7 mouse cellular contexts compared by ENCODE assay signal in the genomic region with DNA sequence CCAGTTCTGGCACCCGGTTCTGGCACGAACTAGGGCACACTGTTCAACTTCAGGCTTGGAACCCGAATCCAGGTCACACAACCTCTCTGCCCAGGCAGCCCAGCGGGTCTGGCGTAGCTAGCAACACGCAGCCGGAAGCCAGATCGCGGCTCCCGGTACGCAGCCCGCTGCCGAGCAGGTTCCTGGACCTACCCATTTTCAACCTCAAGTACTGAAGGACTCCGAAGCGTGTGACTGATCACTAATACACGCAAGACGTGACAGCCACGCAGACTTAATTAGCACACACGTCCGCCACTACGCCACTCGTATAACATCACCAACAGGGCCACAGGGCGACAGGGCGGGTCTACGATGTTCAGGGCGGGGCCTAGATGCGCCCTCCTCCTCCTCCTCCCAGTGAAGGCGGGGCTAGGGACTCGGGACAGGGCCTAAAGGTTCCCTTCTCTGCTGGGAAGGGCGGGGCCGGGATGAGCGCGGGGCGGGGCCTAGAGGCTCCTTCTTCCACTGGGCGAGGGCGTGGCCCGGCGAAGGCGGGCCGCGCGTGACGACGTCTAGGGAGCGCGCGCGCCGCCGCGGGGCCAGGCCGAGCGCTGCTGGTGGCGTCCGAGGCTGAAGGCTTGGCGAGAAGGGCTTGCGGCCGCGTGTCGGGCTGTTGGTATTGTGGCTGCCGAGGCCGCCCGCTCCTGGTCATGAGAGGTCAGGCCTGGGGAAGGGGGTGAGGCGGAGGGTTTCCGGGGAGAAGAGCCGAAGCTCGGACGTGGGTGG. TPM values are rescaled to one million over a fixed set of nuclear protein-coding genes. Genes with fewer than 3 reads are reported as not detected.
DNase-seq lines count a peak whose midpoint lies in the region; ATAC-seq lines count a peak whose summit lies in the region.

Gene Rnft1 (plus strand): TSS at position 557 of the 768 bp plus-strand sequence.

- peak; percentile 98 for ATAC-seq in intestine, embryonic 16.5 days
- ATAC-seq in midbrain, embryonic 11.5 days (ENCODE audit: low FRiP score), result peak; percentile 98

- H3K4me1 ChIP-seq in intestine, embryonic 16.5 days (ENCODE audit: control insufficient read depth, insufficient read depth, low read length), result peaks cover 9% of the 10 kb centered on the region
- H3K4me1 ChIP-seq in midbrain, embryonic 11.5 days (ENCODE audit: control insufficient read depth, insufficient read depth, low read length), result peaks cover 7% of the 10 kb centered on the region

- no peaks in the 10 kb centered on the region for H3K36me3 ChIP-seq in intestine, embryonic 16.5 days (ENCODE audit: control insufficient read depth, insufficient read depth, low read length)
- H3K36me3 ChIP-seq in midbrain, embryonic 11.5 days (ENCODE audit: control insufficient read depth, insufficient read depth, low read length), result no peaks in the 10 kb centered on the region

- no peaks in the 10 kb centered on the region for H3K27me3 ChIP-seq in intestine, embryonic 16.5 days (replicated peaks; ENCODE audit: control insufficient read depth, insufficient read depth, low read length)
- H3K27me3 ChIP-seq in midbrain, embryonic 11.5 days (ENCODE audit: control insufficient read depth, insufficient read depth, low read length), result no peaks in the 10 kb centered on the region

- WGBS in intestine, embryonic 16.5 days, result under 1% methylated on average over 68 of the region's 68 CpGs
- WGBS in midbrain, embryonic 11.5 days, result under 1% methylated on average over 68 of the region's 68 CpGs

- DNase-seq in adrenal gland, adult 8-10 months, result peak; percentile 98
- DNase-seq in embryo, embryonic 9.5 days (ENCODE audit: extremely low spot score), result peak; percentile 100
- peak; percentile 97 to 99 for DNase-seq in gastrocnemius, postnatal 4 days (ENCODE audit: low spot score in 2 of 2)
- DNase-seq in left cerebral cortex, postnatal 36 days (ENCODE audit: low spot score in 2 of 2), result peak; percentile 96 to 97
- peak; percentile 100 for DNase-seq in midbrain, embryonic 11.5 days (ENCODE audit: low spot score, missing footprints)
- peak; percentile 97 for DNase-seq in skeletal muscle tissue, adult 2 months (ENCODE audit: low read depth, low spot score)

- H3K4me3 ChIP-seq in intestine, embryonic 16.5 days (ENCODE audit: low read length), result peak within 1 kb of the TSS; percentile 69
- H3K4me3 ChIP-seq in midbrain, embryonic 11.5 days (ENCODE audit: low read depth, low read length), result peak within 1 kb of the TSS; percentile 59

- H3K27ac ChIP-seq in intestine, embryonic 16.5 days (ENCODE audit: low read length), result peak within 1 kb of the TSS; percentile 87
- H3K27ac ChIP-seq in midbrain, embryonic 11.5 days (ENCODE audit: low read depth, low read length), result peak within 1 kb of the TSS; percentile 54

- H3K9ac ChIP-seq in intestine, embryonic 16.5 days (ENCODE audit: low read depth, low read length), result peak within 1 kb of the TSS; percentile 82
- peak within 1 kb of the TSS; percentile 75 for H3K9ac ChIP-seq in midbrain, embryonic 11.5 days (ENCODE audit: low read length)

- intact Hi-C loops in left cerebral cortex, postnatal 36 days (cut with DNase I), result loop anchor here (5.0 kb wide), 1 partner anchor 127 kb away; the partner anchor contains the start of gene Med13

- H3K9me3 ChIP-seq in intestine, embryonic 16.5 days (ENCODE audit: control insufficient read depth, low read length), result no peaks in the 10 kb centered on the region
- no peaks in the 10 kb centered on the region for H3K9me3 ChIP-seq in midbrain, embryonic 11.5 days (ENCODE audit: control insufficient read depth, low read length)

- peak within 1 kb of the TSS; percentile 78 for H3K4me2 ChIP-seq in intestine, embryonic 16.5 days (ENCODE audit: low read depth, low read length)
- H3K4me2 ChIP-seq in midbrain, embryonic 11.5 days, result peak within 1 kb of the TSS; percentile 80

RNA-seq across cellular contexts. Expression of gene Rnft1, which starts in this region (rescaled TPM):
- 10 to 100 TPM; 31.1 to 40.7 (median 35.9) TPM for total RNA-seq in adrenal gland, adult 8-10 months (2022)
- 10 to 100 TPM; 38.1 to 40.2 TPM for total RNA-seq in gastrocnemius, postnatal 4 days (2021)
- polyA plus RNA-seq in intestine, embryonic 16.5 days (2015; fragmentation: Nextera tagmentation; extraction: Ambion mirVana), result 69.0 and 69.1 TPM in 2 replicates
- total RNA-seq in left cerebral cortex, postnatal 36 days (2021), result 10 to 100 TPM; 21.3 to 35.0 TPM
- polyA plus RNA-seq in midbrain, embryonic 11.5 days (2014; fragmentation: Nextera tagmentation; extraction: Ambion mirVana), result 23.7 and 25.1 TPM in 2 replicates

Comparison
In these comparisons a context has a peak if more than half of its experiments do, and no peak if none do; other contexts are left out.
1. Peak in every context shown above with its lines: DNase-seq, ATAC-seq, H3K4me3 ChIP-seq and H3K27ac ChIP-seq.